Mouse (Mus musculus) heart, adult 11 months (tissue): ENCODE data around the gene Scfd2.

ENCODE experiments used
- DNase-seq: peaks from one replicate; pipeline ENCODE4 v3.0.0; 2022

Gene Scfd2

DNA sequence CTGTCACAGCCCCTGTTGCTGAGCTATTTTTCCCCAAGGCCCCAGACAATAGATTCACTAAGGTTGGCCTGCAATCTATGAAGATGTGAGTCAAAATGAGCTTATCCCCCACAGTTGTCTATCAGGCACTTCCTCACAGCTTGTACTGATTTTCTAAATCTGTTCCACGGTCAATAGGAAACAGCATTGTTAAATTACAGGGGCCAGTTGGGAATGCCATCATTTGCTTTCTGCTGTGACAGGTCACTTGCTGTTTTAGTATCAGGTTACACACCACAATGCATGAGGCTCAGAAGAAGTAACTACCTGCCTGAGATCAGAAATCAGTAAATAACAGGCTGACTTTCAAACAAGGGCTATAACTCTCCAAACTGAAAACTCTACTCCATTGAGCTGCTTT is 168.3 kb downstream of the Scfd2 start:
- DNase-seq: no peak

DNA sequence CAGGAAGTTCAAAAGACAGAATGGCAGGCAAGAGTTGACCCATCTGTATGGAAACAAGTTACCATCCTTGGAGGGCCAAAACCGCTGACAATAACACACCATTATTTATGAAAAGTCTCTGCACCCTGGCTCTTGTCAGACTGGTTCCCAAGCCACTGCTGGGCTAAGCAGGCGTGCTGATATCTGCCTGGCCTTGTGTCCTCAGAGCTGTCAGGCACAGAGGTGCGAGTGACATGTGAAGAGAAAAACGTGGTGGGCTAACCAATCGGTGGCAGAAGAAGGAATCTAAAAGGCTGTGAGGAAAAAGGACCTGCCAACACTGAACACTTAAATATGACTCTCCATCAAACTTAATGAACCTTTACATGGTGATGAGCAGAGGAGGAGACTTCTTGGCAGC is 170.0 kb downstream of the Scfd2 start:
- peak; percentile 92 for DNase-seq

DNA sequence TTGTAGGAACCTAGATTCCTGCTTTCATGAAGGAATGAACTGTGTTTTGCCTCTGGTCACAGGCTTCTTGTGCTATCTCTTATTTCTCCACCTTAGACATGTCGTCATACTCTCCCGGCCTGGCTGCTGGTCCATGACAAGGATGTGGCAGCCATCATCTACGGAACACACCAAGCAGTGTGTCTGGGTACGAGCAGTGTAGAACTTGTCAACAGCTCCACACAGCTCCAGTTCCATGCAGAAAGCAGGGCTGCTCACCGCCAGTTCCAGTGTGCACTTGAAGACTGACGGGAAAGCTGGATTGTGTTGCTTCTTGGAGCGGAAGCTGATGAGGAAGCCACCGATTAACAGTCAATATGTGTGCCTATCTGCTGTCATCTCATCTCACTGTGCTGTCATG is 173.5 kb downstream of the Scfd2 start:
- DNase-seq: peak; percentile 85

DNA sequence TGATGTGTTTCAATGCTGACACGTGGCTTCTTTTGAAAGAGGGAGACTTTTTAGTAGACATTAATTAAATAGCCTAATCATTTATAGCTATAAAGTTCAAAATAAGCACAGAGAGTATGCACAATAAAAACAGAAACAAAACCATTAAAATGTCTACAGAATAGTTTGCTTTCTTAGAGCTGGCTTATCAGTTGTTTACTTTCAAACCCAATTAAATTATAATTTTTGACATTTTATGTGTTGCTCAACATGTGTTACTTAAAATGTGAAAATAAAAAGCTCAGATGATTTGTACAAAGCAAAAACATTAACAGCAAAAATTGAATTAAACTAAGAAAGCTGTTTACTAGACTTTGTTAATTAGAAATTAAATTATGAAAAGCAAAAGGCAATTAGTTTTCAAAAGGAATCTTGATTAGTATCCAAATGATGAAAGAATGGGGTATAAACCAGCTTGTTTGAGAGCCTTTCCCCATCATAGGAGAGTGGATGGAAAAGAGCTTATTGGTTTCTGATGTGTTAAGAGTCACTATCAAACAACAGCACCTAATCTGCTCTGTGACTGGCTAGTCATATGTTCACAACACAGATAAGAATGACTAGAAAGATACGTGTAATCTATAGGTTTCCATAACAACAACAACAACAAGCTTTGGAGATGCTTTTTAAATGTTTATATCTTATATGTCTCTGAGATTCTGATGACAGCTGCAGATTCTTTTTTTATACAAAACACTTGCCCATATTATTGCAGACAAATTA is 176.0 kb downstream of the Scfd2 start:
- DNase-seq: no peak

DNA sequence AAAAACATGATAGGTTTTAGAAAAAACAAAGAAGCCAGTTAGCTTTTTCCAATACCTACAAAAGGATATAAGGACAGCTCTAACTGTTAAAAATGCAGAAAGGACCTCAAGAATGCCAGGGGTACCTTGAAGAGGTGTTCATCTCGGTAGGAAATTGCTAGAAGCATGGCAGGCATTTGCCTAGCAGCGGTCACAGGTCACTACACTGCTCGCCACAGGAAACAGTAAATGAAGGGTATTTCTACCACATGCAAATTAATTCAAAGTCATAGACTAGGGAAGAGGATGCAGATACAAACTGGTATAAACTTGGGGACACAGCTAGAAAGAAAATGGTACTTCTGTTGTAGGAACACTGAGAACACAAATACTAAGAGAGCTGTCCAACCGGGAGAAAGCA is 180.7 kb downstream of the Scfd2 start:
- no peak for DNase-seq

DNA sequence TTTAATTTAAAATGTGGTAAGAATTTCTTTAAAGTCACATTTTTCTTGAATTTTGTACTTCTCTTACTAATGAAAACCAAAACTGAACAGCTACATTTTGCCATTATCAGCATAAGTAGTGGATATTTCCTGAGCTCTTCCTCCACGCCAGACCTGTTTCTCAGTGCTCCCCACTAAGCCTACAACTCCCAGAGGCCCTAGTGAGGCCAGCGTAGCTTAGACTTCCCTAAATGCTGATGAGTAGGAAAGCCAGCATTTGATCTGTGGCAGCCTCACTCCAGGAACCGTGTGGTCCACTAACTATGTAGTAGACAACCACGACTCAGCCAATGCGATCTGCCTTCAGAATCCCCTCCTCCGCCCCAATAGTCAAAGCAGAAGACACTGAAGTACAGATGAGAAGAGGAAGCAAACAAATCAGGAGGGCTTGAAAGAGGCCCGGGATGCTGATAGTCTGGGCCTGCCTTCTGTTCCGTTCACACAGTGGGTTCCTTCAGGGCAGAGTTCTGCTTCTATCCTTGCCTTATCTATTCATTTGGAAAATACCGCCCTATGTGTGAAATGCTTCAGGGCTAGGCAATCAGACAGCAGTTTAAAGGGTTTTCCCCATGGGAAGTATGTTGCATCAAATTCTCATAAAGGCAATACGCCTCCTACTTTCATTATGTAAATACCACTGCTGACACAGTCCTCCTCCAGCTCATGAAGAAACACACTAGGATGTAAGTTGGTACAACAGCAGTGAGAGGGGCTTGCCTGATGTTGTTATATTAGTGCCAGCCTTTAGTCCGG is 183.3 kb downstream of the Scfd2 start:
- peak; percentile 87 for DNase-seq

DNA sequence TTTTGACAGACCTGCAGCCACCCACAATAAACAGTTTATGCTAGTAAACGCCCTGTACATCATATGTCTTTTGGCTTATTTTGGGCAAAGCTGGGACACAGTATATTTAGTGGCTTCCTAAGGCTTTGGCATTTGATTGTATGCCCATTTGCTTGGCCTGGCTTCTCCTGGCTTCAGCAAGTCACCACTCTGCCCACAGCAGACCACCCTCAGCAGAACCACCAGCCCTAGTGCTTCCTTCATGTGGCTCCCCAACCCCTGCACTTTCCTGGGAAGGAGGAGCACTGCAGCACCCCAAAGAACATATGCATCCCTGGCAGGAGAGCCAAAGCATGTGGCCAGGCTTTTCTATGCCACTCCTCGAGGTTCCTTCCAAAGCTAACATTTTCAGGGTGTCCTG is 188.5 kb downstream of the Scfd2 start:
- no peak for DNase-seq

DNA sequence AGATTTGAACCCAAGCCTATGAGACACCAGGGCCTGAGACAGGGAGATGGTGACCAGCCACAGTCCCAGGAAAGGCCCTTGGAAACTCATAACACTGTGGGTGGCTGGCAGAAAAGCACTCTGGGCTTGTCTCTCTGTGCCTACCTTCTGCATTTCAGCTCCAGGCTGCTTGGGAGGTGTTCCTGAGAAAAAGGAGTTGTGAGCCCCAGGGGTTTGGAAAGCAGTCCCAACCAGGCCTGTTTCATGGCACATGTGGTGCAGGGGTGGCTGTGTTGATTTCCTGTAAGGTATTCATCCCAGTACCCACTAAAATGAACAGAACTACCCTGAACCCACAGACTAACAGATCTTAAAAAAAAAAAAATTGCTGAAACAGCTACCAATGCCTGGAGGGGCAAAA is 189.0 kb downstream of the Scfd2 start:
- DNase-seq: no peak

DNA sequence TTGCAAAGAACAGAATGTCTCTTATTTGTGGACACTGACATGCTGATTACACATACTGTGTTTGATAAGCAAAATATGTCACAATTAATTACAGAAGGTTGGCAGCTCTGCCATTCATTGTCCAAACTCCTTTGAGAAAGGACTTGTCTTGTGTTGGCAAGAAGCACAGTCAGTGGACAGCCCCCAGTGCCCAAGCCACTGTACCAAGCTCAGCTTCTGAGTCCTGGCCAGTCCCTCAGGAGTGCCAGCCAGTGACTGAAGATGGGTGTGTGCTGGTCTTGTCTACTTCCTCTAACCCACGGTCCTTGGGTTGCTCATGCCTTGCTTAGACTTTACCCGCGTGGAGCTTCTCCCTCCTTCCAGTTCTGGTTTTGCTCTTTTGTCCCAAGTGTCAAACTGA is 194.1 kb downstream of the Scfd2 start:
- DNase-seq: peak; percentile 89

DNA sequence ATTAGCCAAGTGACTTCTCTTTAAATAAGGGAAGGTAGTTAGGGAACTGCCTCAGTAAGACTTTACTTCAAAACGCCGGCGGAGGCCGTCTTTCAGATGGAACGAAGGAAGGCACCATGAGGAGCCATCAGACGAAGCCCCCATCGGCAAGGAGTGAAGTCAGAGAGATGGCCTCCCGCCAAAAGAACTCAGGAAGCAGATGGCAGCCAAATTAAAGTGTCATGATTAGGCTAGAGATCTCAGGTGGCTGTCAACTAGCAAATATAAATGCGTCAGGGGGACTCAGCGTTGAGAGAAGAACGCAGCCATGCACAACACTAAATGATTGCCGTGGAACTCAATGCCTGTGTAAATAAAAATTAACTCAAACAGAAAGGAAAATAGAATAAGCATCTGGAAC is 194.8 kb downstream of the Scfd2 start:
- DNase-seq: peak; percentile 90

DNA sequence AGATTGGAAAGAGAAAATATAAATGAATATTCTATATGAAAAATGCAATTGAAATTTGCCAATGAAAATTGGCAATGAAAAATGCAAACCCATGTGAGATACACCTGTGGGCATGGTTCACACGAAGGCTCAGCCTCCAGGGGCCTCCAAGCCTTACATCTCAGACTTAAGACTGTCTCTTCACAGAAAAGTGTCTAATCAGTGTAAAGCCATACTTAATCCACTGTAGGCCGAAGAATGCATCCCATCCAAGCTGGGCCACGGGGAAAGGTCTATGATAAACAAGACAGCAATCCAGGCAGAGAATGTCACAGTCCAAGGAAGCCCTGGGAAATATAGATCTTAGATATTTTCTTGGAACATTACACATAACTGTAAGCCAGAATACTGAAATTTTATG is 198.3 kb downstream of the Scfd2 start:
- DNase-seq: no peak

DNA sequence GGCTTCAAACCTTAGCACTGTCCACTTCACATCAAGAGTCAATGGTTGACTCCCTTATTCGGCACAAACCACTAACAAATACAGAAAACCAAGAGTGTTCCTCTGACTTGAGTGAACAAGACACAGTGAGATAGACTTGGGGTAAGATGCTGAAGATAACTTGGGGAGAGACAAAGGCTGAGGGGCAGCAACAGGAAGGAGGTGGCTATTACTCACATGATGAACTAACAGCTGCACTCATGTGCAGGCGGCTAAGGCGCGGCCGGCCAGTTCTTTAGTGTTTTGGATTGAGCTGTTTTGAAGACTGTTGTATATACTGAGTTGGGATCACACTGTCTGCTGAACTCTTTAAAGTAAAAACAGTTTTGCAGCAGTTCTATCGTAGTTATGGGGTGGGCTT is 205.3 kb downstream of the Scfd2 start:
- DNase-seq: peak; percentile 64

DNA sequence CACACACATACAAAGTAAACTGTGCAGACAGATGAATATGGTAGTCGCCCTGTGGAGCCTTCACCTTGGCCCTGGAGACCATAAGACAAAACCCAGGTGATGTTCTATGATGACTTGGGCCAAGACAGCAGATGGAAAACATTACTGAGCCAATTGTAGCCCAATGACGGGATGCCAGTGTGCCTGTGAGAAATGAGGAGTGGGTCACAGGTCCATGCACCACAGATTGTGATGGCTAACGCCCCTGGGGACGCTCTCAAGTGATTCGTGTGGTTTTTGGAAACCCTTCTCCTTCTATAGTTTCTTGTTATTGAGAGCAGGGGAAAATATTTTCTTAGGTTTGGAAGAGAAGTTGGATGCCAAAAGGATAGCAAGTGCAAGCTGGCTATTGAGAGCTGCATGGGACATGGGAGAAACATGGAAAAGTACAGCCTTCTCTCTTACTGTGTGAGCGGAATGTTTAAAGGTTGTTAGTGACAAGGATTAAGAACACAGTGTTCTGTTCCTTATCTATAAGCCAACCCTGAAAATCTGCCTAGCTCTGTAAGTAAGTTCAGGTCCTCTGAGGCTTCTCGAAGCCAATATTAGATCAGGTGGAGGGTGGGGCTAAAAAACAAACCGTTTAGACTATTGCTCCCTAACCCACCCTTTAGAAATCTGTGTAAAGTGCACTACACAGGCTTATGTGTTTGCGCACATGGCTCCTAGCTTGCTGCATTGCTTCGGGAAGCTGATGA is 210.4 kb downstream of the Scfd2 start:
- peak; percentile 91 for DNase-seq

DNA sequence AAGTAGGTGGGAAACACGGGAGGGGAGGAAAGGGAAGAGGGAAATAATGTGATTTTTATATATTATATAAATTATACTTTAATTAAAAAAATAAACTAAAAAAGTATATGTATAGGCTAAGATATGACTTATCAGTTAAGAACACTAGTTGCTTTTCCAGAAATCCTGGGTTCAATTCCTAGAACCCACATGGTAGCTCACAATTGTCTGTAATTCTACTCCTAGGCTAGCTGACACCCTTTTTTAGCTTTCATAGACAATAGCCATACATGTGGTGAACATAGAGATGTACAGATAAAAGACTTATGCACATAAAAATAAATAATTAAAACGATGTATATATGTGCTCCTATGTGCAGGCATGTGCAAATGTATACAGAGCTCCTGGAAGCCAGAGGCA is 212.0 kb downstream of the Scfd2 start:
- no peak for DNase-seq

DNA sequence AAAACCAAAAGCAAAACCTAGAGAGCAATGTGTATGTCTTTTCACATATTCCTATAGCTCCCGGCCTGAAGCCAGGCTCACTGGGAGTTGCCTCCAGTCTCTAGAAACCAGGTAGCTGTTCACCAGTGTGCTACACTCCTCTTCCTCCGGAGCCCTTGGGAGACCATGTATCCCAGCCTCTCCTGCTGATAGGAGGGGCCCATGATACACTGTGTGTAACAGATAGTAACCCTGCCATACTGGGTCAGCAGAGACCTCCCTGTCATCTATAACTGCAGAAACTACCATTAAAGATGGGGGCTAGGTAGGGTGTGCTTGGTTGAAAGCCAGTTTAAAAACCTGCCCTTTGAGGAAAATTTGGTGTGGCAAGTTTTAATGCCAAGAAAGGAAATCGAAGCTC is 214.4 kb downstream of the Scfd2 start:
- no peak for DNase-seq

DNA sequence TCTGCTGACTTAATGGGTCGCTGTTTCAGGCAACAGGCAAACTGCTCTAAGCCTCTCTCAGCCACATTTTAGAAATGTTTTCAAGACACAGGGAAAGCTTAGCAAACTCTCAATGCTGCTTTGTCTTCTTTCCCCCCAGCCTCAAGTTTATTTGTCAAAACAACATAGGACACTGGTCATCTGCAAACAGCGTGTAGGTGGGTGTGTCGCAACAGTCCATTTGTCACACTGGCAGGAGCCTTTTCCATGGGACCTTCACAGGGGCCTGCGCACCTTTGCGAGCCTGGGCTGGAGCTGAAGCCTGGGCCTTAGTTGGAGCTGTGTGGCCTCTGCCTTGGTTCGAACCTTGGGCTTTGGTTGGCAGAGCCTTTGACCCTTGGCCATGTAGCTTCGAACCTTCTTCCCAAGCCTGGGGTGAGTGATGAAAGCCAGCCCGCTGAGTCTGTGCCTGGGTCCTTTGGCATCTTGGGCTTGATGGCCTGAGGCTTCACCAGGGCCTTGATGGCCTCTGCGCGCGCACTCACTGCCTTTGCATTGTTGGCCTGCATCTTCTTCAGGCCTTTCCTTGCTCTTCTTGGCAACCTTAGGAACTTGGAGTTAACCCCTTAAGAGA is 215.1 kb downstream of the Scfd2 start:
- DNase-seq: peak; percentile 77

DNA sequence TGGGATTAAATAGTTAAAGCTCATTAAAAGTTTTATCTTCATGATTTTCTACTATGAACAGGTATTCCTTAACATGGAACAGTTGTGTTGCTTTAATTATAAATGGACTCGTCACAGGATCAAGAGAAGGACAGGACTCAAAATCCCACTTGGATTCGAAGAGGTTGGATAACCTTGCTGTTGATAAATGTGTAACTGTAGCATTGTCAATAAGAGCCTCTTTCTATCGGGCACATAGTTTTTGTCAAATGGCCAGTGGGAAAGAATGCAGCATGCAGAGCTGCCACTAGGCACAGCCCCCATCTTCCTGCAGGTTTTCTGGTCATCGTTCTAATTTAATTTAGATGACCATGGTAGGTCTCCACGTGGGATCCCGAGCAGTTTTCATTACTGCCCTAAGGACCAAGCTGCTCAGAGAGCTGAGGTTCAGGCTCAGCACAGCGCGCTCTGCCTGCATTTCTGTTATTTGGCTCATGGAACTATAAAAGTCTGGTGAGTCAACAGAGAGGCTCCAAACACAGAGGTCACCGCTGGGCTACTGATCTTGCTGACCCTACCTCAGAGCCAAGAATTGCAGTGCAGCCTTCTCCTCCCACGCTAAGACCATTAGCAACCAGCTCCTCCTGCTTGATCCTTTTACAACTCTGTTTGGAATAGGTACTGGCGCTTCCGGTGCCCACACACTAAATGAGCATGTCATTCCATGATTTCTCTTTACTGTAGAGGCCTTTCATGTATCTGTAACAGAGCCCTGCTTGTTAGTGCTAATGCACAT is 215.9 kb downstream of the Scfd2 start:
- peak; percentile 97 for DNase-seq

DNA sequence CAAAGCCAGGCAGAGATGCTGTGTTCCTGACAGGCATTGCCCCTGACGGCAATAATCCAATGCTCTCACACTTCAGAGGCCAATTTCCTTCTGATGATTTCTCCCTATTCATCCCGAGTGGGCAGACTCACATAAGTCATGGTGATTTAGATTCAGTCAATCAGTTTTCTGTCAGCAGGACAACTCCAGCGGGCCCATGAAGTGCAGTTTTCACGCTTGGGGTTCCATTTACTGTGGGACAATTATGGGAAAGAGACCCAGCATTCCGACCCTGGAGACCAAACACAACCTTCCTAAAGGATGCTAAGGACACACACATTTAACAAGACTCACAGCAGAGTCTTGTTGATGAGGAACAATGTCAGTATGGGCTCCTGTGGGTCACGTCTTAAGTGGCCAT is 217.1 kb downstream of the Scfd2 start:
- peak; percentile 66 for DNase-seq

DNA sequence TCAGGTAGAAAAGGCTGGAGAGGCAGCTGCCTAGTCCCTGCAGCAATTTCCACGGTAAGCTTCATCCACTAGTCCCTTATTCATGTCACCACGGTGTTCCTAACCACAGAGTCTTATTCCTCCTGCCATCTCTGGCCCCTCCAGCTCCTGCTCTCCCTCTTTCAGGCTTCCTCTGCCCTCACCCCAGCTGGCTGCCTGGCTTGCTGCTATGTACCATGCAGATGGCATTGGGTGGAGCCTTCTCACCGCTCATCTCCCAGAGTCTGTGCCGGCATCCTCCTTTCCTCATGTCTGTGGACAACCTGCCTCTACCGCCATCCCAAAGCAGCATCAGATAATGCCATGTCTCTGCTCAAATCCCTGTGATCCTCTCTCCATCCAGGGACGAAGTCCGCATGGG is 218.0 kb downstream of the Scfd2 start:
- DNase-seq: peak; percentile 87

DNA sequence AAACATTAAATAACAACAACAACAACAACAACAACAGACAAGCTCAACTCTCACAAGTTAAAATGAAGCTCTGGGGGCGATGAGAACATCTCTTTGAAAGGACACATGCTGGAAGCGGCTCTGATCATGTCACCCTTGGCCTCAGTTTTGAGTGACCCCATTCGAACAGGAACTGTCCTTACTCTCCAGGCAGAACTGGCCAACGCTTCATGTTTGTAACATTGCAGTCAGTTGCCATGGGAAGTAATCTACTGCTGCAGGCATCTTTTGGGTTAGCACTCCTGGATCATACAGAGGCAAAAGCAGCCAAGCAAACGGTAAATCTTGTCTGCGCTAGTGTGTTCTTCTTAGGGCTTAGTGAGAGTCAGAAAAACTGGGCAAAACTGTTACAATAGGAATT is 219.7 kb downstream of the Scfd2 start:
- DNase-seq: peak; percentile 90

DNA sequence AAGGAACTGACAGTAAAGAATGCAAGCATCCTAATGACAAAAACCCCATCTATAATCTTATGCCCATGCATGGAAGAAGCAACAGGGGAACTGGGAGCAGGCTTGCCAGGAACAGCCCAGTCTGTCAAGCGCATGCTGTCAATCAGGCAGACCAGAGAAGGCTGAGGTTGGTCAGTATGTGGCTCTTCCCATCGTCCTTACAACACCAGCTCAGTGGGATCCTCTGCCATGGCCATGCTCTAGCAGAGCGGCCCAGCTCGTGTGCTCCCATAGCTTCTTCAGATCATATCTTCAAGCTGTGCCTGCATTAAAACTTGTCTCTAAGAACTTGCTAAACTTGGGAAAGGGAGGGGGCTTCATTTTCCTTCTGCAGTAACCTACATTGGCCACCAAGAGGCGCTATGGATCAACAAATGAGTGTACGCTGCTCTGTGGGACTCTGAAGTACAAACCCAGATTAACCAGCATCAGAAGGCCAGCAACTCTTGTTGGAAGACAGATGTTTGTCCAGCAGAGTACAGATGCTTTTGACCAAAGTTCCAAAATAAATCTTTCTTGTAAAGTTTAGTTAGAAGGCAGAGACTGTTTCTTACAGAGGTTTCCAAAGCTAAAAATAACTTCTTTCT is 220.2 kb downstream of the Scfd2 start:
- DNase-seq: peak; percentile 96

DNA sequence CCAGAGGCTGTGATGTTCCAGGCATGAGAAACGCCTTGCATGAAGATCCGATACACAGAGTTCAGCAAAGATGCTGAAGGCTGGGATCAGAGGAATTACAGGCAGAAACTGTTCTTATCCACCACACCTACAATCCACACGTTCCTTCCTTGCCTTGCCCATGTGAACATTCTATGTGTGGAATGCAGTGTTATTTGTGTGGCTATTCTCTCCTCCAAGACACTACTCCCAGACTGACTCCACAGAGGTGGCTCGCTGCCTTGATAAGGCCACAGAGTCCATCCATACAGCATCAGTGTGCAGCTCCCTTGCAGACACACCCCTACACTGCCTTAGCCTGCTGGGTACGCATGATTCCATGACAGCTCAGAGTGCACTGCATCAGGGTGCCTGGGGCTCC is 221.5 kb downstream of the Scfd2 start:
- DNase-seq: peak; percentile 89
